Mouse (Mus musculus) heart, embryonic 14.5 days (tissue): ENCODE results near the gene Ostm1. TPM values are rescaled to one million over a fixed set of nuclear protein-coding genes. Genes with fewer than 3 reads are reported as not detected.

Experiments
- ATAC-seq: fragments of 200-750 bp; cut with Nextera tagmentation; 2 replicates; pipeline ENCODE4 v1.8.0; 2017; ENCODE audit warnings: low read depth, moderate TSS enrichment; ENCODE audit not compliant: insufficient number of reproducible peaks, insufficient read depth, low FRiP score
- H3K27ac ChIP-seq, 2 experiments: fragments of 200-500 bp in 1 of 2; fragments of 300-500 bp in 1 of 2; sonication (generic) in 1 of 2; replicated peaks in 1 of 2; 2 replicates each; pipeline ENCODE4 v1.5.1; 2012 to 2014; ENCODE audit warnings: low read depth in 2 of 2, low read length in 2 of 2, control low read depth in 1 of 2, mild to moderate bottlenecking in 1 of 2, mixed read lengths in 1 of 2; ENCODE audit not compliant: control insufficient read depth in 1 of 2, insufficient read depth in 1 of 2
- H3K27me3 ChIP-seq: fragments of 300-500 bp; sonication (generic); 2 replicates; pipeline ENCODE4 v1.6.1; 2014; ENCODE audit warnings: mild to moderate bottlenecking, low read length, control low read depth; ENCODE audit not compliant: control insufficient read depth, insufficient read depth
- H3K36me3 ChIP-seq: fragments of 300-500 bp; sonication (generic); 2 replicates; pipeline ENCODE4 v1.6.1; 2014; ENCODE audit warnings: mild to moderate bottlenecking, control low read depth, low read length, mixed read lengths; ENCODE audit not compliant: control insufficient read depth, insufficient read depth
- H3K4me1 ChIP-seq, 2 experiments: fragments of 200-500 bp in 1 of 2; fragments of 300-500 bp in 1 of 2; sonication (generic) in 1 of 2; 2 replicates each; pipeline ENCODE4 v1.6.1; 2012 to 2014; ENCODE audit warnings: low read length in 2 of 2, control low read depth in 1 of 2, mixed read lengths in 1 of 2; ENCODE audit not compliant: control insufficient read depth in 2 of 2, insufficient read depth in 2 of 2
- H3K4me2 ChIP-seq: fragments of 300-500 bp; sonication (generic); 2 replicates; pipeline ENCODE4 v1.6.1; 2014; ENCODE audit warnings: mild to moderate bottlenecking, low read length
- H3K4me3 ChIP-seq, 2 experiments: fragments of 200-500 bp in 1 of 2; fragments of 300-500 bp in 1 of 2; sonication (generic) in 1 of 2; 2 replicates each; pipeline ENCODE4 v1.5.1; 2012 to 2014; ENCODE audit warnings: low read length in 2 of 2, mild to moderate bottlenecking in 2 of 2, control low read depth in 1 of 2, low read depth in 1 of 2, moderate library complexity in 1 of 2; ENCODE audit not compliant: control insufficient read depth in 1 of 2, insufficient read depth in 1 of 2
- H3K9ac ChIP-seq: fragments of 300-500 bp; sonication (generic); 2 replicates; pipeline ENCODE4 v1.6.1; 2014; ENCODE audit warnings: mild to moderate bottlenecking, low read length
- H3K9me3 ChIP-seq: fragments of 300-500 bp; sonication (generic); 2 replicates; pipeline ENCODE4 v1.6.1; 2016; ENCODE audit warnings: low read length, control low read depth; ENCODE audit not compliant: control insufficient read depth
- WGBS: fragments of 180-500 bp; shearing (Covaris S2); extraction: QIAGEN DNeasy Blood & Tissue Kit; methylation state at CpG from one replicate; pipeline ENCODE4 v1.1.7; 2014; 5-methylcytosine and 5-hydroxymethylcytosine counted together
- polyA plus RNA-seq: library from polyadenylated mRNA; unstranded; fragments of >200 nt; fragmentation: Nextera tagmentation; extraction: Ambion mirVana; gene quantifications from 2 replicates; pipeline ENCODE4 v1.2.1, GENCODE M21; 2014

Gene Ostm1
- polyA plus RNA-seq, 1 experiment from 2014 or later: 22.3 TPM

DNA sequence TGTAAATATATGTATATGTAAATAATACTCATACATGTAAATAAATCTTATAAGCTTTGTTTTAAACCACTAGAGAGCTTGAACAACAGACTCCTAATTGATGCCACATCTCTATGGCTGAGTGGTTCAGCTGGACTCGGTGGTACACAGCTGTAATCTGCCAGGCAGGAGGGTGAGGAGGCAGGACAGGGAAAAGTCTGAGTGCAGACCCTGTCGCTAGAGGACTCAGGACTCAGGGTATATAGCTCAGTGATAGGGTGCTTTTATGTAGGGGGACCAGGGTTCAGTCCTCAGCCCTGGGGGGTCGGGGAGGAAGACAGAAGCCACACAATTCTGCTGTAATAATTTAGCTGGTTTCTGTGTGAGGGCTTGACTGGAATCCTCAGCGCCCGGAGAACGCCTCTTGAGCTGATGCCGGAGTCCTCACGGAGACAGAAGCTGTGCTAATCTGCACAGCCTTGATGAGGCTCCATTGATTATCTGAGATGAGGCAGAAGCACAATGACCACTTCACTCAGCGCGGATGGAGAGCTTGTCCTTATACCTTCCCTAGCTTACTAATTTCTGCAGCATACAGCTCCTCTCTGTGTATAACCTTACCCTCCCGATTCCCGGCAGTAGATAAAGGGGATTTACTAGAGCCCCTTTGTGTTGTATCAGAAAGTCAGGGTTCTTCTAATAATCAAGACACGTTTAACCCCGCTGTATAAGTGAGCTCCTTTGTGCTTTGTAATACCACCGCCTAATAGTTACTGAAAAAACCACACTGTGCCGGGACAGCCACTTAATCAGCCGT lies 106.8 kb downstream of the Ostm1 start:
- H3K4me2 ChIP-seq: no peak overlapping the region
- H3K27me3 ChIP-seq: no peaks in the 10 kb centered on the region
- no peaks in the 10 kb centered on the region for H3K4me1 ChIP-seq
- no peaks in the 10 kb centered on the region for H3K36me3 ChIP-seq
- 49% methylated on average over 17 of the region's 17 CpGs for WGBS
- no peaks in the 10 kb centered on the region for H3K9me3 ChIP-seq
- no peak overlapping the region for H3K4me3 ChIP-seq
- no peak for ATAC-seq
- no peak overlapping the region for H3K9ac ChIP-seq
- H3K27ac ChIP-seq: no peak overlapping the region

DNA sequence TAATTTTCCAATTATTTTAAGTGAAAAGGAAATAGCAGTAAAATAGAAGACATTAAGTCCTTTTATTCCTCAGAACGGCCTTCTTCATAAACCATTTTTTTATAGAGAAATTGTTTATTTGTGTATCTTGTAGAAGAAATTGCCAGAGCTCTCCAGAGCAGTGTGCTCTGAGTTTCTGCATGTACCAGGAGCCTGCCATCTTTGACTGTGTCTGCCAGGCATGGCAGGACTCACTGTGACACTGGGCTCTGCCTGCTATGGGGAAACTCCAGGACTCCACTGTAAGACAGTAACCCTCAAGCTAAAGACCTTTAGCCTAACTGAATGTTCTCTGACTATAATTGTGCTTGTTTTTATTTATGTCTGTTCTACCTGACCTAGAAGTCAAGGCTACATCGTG lies 107.4 kb downstream of the Ostm1 start:
- Histone ChIP-seq H3K4me2 (no peak overlapping the region), H3K9ac (no peak overlapping the region), H3K36me3 (no peaks in the 10 kb centered on the region), H3K27me3 (no peaks in the 10 kb centered on the region), H3K9me3 (no peaks in the 10 kb centered on the region), H3K4me1 (no peaks in the 10 kb centered on the region), H3K4me3 (no peak overlapping the region), H3K27ac (no peak overlapping the region)
- WGBS: 84% methylated on average over 2 of the region's 2 CpGs
- ATAC-seq: no peak

DNA sequence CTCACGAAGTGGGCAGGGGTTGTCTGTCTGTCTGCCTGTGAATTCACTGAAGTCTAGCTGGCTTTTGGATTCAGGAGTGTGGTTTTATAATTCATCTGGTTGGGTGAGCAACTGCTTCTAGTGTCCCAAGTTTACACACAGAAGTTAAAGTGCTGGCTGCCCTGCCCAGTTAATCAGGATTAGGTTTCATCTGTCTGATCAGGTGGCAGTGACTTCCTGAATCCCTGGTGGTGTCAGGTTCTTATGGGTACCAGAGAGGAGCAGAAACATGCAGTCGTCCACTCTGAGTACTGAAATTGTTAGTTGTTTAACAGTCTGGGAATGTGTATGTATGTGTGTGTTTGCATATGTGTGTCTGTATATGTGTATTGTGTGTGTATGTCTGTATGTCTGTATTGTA lies 108.5 kb downstream of the Ostm1 start:
- H3K4me2 ChIP-seq: no peak overlapping the region
- no peak overlapping the region for H3K27ac ChIP-seq
- no peaks in the 10 kb centered on the region for H3K4me1 ChIP-seq
- H3K4me3 ChIP-seq: no peak overlapping the region
- no peaks in the 10 kb centered on the region for H3K27me3 ChIP-seq
- 71% methylated on average over 2 of the region's 2 CpGs for WGBS
- ATAC-seq: no peak
- H3K9ac ChIP-seq: no peak overlapping the region
- H3K9me3 ChIP-seq: no peaks in the 10 kb centered on the region
- H3K36me3 ChIP-seq: no peaks in the 10 kb centered on the region

DNA sequence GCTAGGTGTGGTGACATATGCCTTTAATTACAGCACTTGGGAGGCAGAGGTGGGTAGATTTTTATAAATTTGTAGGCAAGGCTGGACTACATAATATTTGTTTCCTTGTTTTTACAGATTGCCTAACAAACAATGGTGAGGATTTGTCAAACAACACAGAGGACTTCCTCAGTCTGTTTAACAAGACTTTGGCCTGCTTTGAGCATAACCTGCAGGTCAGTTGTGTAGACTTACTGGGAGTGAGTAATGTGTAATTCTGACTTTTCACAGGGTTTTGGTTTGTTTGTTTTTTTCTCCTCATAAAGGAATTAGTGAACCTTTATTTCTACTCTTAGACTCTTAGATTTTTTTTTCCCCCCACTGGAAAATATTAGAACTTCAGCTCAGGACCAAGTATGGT lies 109.2 kb downstream of the Ostm1 start:
- Histone ChIP-seq H3K4me3 (no peak overlapping the region), H3K9ac (no peak overlapping the region), H3K4me2 (no peak overlapping the region), H3K36me3 (no peaks in the 10 kb centered on the region), H3K9me3 (no peaks in the 10 kb centered on the region), H3K27me3 (no peaks in the 10 kb centered on the region), H3K27ac (no peak overlapping the region), H3K4me1 (no peaks in the 10 kb centered on the region)
- ATAC-seq: no peak

DNA sequence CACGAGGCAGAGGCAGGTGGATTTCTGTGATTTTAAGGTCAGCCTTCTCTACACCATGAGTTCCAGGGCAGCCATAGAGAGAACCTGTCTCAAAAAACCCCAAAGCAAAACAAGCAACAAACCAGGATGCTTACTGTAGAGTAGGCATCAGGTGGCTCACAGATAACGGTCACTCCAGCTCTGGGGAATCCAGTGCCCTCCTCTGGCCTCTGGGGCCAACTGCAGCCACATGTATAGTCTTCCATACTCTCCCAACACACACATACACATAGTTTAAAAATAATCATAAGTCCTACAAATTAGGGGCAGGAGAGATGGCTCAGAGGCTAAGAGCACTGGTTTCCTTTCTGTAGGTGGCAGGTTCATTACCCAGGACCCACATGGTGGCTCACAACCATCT lies 109.9 kb downstream of the Ostm1 start:
- Histone ChIP-seq H3K4me2 (no peak overlapping the region), H3K36me3 (peaks cover 5% of the 10 kb centered on the region; the same call in 1 of the 2 replicates), H3K27ac (no peak overlapping the region), H3K27me3 (no peaks in the 10 kb centered on the region), H3K4me1 (no peaks in the 10 kb centered on the region), H3K4me3 (no peak overlapping the region), H3K9ac (no peak overlapping the region), H3K9me3 (no peaks in the 10 kb centered on the region)
- ATAC-seq: no peak
- WGBS: 71% methylated on average over 2 of the region's 2 CpGs

DNA sequence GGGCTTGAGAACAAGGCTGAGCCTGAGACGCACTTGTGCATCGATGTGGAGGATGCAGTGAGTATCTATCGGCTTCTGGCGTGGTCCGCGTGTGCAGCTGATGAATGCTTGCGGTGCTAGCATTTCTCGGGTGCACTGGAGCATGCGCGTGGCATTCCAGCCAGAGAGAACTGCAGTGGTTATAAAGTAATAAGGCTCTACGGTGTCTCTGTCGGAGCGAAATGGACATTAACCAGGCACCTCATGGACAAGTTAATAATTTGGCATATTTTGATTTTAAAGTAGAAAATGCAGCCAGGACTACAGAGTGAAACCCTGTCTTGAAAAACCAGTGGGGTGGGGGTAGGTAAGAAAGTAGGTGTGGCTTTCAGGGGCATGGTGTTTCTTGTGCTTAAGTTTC lies 112.7 kb downstream of the Ostm1 start:
- H3K4me3 ChIP-seq: no peak overlapping the region
- H3K4me1 ChIP-seq: no peaks in the 10 kb centered on the region
- H3K27ac ChIP-seq: no peak overlapping the region
- no peak overlapping the region for H3K9ac ChIP-seq
- peaks cover 17% of the 10 kb centered on the region for H3K36me3 ChIP-seq
- 91% methylated on average over 13 of the region's 13 CpGs for WGBS
- H3K27me3 ChIP-seq: no peaks in the 10 kb centered on the region
- ATAC-seq: no peak
- no peaks in the 10 kb centered on the region for H3K9me3 ChIP-seq
- no peak overlapping the region for H3K4me2 ChIP-seq

DNA sequence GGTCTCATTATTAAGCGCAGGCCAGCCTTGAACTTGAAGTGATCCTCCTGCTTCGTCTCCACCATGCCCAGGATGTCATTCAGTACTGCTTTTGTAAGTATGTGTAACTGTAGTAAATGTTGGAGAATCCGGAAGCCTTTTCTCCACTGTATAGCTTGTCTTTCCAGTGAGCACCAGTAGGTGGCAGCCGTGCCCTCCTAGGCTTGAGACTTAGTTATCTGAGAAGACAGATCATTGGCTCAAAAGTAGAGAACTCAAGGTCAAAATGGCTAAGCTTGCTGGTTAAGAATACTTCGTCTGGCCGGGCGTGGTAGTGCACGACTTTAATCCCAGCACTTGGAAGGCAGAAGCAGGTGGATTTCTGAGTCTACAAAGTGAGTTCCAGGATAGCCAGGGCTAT lies 113.4 kb downstream of the Ostm1 start:
- ATAC-seq: no peak
- 24% methylated on average over 8 of the region's 8 CpGs for WGBS

DNA sequence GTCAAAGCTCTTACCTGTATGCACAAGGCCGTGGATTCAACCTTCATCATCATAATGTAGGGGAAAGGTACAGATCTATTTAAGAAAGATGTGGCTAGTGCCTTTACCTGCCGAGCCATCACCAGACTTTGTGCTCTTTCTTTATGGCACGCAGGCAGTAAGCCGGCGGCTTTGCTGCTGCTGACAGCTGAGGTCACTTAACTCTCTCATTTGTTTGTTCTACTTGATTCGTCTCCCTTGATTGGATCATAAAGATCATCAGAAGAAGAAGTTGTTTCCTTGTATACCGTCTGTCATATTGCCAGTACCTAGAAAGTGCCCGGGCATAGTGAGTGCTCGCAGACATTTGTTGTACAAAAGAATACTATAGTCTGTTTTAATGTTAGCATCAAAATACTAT lies 114.8 kb downstream of the Ostm1 start:
- no peak overlapping the region for H3K9ac ChIP-seq
- H3K9me3 ChIP-seq: no peaks in the 10 kb centered on the region
- peaks cover 24% of the 10 kb centered on the region for H3K36me3 ChIP-seq
- H3K27me3 ChIP-seq: no peaks in the 10 kb centered on the region
- no peaks in the 10 kb centered on the region for H3K4me1 ChIP-seq
- H3K4me3 ChIP-seq: no peak overlapping the region
- no peak overlapping the region for H3K4me2 ChIP-seq
- ATAC-seq: no peak
- WGBS: 85% methylated on average over 9 of the region's 9 CpGs
- no peak overlapping the region for H3K27ac ChIP-seq

More for the DNA sequence above, 113.4 kb downstream of the Ostm1 start:
- Histone ChIP-seq H3K36me3 (peaks cover 22% of the 10 kb centered on the region), H3K4me2 (no peak overlapping the region), H3K4me1 (no peaks in the 10 kb centered on the region), H3K9me3 (no peaks in the 10 kb centered on the region), H3K27ac (no peak overlapping the region), H3K9ac (no peak overlapping the region), H3K27me3 (no peaks in the 10 kb centered on the region), H3K4me3 (no peak overlapping the region)
